Mouse (Mus musculus) heart, adult 2 months (tissue): ENCODE measurements around the gene Marcks.

Experiments used
- CTCF ChIP-seq: fragments of 200-600 bp; IDR thresholded peaks from 2 replicates; pipeline ENCODE4 v1.8.1; 2022; ENCODE audit warnings: antibody characterized with exemption, mild to moderate bottlenecking, moderate library complexity
- POLR2A ChIP-seq: fragments of 200-500 bp; IDR thresholded peaks from 2 replicates; pipeline ENCODE4 v1.6.1; 2011; ENCODE audit warnings: mild to moderate bottlenecking, low read depth, low read length, control low read depth; ENCODE audit not compliant: insufficient read depth

- TF ChIP-seq CTCF = no peak
- TF ChIP-seq POLR2A = no peak
These were observed 37.0 kb downstream of the Marcks start for GRCm38 (mm10) chr10:37101733-37102132.
